Mouse (Mus musculus) kidney, adult 8-10 months (tissue): ENCODE data around the gene Npsr1.

Experiments used
- DNase-seq, 2 experiments: peaks; one replicate each; pipeline ENCODE4 v3.0.0; 2022

Gene Npsr1

DNA sequence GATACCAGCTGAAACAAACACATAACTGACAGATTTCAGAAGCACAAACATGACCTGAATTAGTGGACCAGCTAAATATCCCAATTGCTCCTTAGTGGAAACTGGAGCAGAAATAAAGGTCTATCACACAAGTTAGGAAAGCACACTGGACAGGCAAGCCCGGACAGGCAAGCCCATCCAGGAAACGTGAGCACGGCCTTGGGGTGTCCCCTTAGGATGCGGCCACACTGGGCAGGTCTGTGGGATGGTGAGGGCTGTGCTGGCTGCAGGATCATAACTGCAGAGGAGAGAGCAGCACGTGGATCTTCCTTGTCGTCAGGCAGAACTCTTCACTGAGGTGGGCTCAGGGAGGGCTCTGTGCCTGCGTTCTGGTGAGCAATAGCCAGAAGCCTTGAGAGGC is at the start of gene Npsr1:
Gene Npsr1 (plus strand): TSS at position 301 of the 400 bp plus-strand sequence.
- DNase-seq = no peak

DNA sequence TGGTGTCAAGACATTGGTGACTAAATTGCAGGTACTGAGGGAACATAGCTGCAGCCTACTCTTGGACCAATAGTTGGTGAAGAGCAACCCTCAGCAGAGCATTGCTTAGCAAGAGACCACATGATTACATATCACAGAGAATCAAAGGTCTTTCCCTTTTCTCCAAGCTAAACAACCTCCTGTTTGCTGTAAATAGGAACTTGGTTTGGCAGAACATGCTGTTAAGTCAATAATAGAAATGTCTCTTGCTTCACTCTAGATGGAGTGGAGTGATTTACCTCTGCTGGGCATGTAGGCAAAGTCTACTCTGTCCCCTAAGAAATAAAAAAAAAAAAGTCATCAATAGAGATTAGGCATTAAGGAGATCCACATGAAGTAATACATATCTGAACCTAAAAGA is 46.3 kb upstream of the Npsr1 start:
- DNase-seq = no peak

DNA sequence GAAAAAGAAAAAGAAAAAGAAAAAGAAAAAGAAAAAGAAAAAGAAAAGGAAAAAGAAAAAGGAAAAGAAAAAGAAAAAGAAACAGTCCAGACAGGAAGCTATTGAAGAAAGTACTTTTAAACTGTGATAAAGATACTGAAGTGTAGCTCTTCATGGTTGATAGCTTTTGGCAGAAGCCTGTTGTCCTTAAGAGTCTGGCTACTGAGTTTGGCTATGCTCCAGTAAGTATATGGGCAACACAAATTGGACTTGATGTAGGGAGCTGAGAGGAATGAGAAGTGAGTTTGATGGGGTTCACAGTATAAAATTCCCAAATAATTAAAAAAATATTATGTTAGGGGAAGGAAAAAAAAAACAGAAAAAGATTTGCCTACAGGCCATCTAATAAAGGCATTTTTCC is 34.5 kb upstream of the Npsr1 start:
- no peak for DNase-seq

DNA sequence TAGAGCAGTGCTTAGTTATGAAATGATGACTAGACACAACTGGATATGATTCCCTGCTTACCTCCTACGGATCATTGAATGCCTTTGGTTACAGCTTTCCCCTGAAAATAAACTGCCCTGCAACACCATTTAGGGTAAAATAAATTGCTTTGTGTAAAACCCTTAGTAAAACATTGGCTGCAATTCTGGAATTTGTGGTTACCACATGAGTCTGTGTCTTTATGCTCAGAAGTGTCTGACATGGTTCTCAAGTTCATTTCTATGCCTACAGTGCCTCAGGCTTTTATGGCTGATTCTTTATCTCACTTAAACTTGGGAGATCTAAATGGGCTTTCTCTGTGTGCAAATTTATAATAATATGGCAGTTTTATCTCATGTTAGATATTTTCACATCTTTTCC is 26.1 kb upstream of the Npsr1 start:
- DNase-seq = no peak

DNA sequence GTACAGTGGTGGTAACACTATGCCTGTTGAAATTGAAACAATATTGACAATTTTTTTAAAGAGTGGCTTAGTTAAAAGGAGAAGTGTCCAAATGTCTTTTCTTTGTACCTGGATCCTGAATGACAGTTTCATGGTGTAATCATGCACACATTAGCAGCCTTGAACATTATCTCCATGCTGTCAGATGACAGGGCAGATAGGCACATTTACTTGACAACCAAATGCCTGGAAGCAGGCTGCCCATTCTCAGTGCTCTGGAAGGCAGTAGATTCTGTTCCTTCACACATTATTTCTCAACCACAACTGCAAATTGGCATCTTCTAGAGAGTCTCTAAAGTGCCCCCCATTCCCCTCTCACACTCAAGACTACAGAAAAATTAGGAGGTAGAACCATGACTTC is 20.2 kb upstream of the Npsr1 start:
- DNase-seq = no peak

DNA sequence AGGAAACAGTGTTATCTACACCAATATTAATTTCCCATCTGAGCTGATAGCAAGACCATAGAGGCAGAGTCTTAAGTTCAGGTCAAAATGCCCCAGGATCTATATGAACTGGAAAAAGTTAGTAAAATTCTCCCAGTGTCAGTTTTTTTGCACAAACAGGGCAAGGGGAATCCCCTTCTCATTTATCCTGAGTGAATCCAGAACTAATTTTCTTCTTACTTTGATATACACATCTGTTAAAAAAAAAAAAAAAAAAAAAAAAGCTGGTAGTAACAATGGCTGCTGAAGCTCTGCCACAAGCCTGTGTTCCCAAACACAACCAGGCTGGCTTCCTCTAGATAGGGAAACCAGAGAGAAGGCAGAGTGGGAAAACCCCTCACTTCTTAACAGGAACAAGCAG is 5.9 kb upstream of the Npsr1 start:
- DNase-seq = no peak

DNA sequence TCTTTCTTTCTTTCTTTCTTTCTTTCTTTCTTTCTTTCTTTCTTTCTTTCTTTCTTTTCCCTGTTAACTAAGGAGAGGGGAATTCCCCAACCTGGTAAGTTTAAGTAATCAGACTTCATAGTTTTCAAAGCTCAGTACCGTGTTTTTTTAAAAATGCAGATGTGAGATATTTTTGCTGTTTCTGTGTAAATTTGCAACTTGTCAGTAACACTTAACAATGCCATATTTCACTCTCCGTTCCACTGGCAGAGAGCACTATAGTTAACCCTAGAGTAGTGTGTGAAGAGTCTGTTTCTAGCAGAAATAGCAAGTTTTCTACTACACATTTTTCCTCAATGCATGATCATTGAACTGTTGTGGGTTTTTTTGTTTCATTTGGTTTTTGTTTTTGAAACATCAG is 730 bp downstream of the Npsr1 start:
- no peak for DNase-seq

DNA sequence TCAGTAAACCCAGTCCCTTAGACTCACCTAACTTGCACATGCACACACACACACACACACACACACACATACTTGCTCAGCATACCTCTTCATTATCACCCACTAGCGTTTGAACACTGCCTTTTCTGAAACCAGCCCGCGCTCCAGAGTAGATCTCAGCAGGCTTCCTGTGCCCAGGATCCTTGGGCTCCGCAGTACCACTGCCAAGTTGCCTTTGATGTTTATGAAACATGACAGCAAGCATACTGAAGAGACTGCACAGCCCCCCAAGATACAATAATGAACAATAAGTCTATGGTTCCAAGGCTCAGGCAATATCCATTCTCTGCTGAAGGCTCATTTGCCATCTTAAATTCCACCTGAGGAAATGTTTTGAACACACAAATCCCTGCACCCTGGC is 1.8 kb downstream of the Npsr1 start:
- no peak for DNase-seq

DNA sequence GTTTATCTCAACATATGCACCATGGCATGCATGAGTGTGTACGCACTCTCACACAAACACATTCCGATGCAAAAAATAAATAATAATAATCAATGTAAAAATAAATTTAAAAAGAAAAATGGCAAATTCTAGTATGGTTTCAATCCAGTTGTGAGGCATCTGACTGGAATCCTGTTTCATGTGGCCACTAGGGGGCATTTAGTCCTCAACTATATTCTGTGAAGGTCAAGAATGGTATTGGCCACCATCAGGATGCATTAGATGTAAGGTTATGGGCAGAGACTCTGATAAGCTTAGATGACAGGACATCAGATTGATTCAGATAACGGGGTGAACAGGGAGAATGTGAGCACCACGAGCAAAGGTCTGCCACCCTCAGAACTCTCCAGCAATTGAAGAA is 21.6 kb downstream of the Npsr1 start:
- DNase-seq = peak in 1 of 2 experiments; percentile 12

DNA sequence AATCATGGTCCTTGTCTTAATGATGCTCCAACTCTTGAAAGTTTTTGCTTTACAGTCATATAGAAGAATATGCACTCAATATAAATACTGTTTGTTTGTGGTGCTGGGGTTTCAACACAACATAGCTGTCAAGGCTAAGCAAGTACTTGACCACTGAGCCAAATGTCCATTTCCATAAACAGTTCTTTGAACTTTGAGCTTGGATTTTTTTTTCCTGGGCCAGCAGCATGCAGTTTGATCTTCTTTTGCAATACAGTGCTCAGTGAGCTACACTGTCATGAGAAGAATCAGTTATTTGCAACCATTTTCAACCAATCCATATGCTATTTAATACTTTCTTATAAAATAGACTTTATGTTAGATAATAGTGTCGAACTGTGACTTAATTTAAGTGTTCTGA is 35.3 kb downstream of the Npsr1 start:
- no peak for DNase-seq

DNA sequence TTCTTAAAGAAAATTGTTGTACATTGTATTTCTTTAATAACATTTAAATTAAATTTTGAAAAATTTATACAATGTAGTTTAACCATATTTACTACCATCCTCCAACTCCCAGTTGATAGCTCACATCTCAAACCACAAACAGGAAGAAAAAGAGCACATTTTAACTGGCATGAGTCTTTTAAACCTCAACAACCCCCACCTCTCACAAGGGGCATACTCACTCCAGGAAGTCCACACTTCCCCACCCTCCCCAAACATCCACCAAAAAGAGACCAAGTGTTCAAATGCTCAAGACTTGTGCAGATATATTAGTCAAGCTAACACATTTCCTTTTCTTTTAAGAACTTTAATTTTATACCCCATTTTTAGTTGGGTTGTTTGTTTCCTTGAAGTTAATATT is 38.6 kb downstream of the Npsr1 start:
- DNase-seq = no peak

DNA sequence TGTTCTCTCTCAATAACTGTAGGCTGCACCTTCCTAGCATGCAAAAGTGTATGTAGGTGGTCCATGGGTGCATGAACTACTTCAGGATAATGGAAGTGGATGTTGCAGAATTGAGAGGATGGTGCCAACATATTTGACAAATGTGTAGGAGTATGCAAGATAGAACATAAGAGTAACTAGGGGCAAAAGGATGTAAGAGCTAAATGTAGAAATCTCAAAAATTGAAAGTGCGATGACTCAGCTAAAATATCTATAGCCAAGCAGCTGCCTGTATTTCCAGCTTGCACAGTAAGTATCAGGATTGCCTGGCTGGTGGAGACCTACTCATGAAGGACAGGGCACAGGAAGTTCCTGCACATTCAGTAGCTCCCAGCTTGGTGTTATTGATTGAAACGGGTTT is 46.5 kb downstream of the Npsr1 start:
- DNase-seq = no peak

DNA sequence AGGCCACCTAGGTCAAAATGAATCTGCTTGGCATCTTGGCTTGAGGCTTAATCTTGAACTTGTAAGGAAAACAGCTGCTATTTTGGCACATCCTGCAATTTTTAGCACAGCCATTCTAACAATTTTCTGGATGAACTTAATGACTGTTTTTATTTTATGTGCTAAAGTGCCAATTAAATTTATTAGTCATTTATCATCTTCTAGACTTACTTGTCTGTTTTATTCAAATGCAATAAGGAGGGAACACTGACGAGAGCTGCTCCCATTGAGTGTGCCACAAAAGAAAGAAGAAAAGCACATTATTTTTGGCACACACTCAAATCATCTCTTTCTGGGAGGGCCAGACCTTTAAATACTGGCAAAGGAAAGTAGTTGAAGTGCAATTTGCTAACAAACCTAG is 59.4 kb downstream of the Npsr1 start:
- DNase-seq = no peak

DNA sequence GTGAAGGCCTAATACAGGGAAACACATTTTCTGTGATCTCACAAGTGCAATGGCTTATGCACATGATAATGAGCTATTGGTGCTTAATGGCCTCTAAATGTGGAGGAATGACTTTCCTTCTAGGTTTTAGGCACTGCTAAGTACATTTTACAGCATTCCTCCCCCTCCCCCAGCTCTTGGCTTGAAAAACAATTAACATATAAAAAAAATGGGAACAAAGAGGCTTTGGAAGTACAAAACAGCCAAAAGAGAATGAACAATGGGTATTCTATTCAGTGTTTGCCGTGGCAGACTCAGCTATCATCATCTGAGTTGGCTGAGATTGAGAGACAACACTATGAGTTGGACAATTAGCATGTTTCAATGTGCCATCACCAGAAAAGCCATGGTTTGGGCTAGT is 62.6 kb downstream of the Npsr1 start:
- DNase-seq = no peak

DNA sequence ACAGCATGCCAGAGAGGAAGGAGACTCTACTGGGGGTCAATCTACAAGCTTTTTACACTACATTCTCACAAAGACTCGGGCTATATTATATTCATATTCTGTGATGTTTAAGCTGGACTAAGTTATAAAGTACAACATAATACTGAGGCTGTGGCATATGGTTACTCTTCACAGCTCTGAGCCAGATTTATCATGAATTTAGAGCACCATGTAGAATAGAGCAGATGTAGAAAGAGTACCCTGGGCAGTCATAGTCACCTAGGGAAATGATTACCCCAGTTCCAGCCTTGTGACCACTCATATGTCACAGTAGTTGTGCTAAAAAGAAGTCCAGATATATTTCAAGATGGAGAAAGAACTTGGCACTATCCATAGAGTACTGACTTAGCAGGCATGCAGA is 70.7 kb downstream of the Npsr1 start:
- no peak for DNase-seq

DNA sequence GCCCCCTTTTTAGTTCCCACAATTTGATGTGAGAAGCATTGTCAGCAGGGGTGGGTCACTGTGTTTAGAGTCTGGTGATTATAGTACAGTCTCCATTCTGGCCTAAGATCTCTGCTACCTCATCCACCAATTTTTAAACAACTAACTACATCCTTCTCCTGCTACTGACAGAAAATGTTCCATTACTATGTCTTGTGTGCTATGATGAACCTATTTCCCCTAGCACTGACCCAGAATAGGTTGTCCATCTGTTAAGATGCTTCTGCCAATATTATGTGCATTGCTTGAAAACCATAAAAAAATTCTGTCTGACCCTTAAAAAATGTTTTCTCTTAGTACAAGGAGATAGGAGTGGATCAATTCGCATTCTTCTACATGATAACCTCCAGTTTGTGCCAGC is 72.9 kb downstream of the Npsr1 start:
- no peak for DNase-seq

DNA sequence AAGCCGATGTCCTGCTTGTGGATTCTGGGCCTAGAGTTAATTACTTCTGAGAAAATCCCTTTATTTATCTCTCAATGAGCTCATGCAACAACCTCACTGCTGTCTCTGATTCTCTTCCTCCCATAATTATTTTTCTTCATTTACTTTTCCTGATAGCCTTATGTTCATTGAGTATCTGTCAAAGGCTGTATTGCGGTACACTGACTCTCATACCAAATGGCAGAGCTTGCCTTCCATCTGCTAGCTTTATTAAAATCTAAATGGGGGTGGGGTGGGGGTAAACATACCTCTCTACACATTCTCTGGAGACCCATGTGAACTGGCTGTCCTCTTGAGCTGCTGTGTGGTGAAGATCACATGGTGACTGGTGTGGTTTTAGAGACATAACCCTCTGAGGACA is 80.9 kb downstream of the Npsr1 start:
- DNase-seq = no peak

DNA sequence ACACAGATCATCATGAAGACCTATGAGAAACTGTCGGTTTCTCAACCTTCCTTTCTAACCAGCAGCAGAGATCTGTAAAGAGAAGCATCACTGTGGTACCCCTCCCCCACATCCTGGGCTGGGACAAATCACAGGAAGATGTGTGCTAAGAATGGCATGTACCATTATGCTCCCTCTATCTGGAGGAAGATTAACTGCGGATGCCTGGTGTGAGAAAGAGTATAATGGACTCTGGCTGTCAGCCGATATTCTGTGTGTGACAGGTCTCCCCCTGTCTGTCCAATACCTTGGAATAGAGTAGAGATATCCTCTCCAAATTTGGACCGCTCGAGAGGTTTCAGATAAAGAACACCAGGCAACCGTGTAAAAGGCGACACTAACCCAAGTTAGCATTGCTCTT is 83.1 kb downstream of the Npsr1 start:
- no peak for DNase-seq

DNA sequence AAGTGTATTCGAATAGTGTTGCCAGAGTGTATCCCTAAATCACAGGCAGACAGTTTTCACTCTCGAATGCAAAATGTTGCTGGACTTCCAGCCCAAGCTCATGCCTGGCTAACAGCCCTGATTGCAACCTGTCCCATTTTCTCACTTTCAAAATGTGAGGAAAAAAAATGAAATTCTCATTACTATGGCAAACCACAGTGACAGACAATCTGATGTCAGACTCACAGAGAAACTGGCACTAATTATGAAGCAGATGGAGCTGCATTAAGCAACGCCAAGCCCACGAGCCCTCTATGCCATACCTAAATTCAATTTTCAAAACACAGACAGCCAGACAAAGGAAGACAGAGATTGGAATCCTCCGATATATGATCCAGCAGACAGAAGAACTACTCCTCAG is 88.5 kb downstream of the Npsr1 start:
- no peak for DNase-seq

DNA sequence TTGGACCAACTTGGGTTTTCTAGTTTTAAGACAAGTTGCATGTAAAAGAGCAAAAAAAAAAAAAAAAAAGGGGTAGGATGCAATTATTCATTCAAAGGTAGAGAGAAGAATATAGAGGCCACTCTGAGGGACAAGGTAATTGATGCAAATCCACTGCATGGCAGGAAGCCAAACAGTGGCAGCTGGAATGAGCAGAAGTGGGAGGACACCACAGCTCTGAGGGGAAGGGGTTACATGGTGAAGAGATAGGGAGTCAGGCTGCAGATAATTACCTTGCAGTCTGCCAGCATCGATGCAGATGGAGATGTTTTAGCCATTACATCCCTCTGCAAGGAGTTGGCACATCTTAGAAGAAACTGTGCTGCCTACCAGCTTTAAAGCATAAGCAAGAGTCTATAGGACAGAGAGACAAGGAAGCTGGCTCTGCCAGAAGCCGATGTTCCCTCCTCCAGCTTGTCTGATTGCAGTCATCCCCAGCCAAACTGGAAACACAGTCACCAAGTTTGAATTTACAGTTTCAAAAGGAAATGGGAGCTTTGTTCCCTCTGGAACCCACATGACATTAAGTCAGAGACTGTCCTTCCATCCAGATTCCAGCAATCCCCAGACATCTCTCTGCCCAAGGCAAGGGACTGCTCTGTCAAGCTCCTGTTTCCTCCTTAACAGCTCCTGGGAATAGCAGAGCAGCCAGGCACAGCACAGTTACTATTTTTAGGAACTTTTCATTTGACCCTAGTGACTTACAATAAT is 91.9 kb downstream of the Npsr1 start:
- DNase-seq = no peak

DNA sequence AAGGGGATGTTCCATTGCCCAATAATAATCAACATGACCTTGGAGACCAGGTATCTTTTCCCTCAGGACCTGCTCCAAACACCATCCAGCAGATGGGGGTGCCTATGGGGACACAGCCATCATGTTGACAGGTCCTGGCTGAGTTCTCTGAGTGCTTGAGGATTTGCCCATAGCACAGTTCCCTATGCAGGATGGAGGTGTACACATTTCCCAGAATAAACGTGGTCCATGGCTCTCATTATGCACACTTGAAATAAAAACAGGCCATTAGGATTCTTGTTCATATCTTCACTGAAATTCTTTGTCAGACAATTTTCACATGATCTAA is 92.4 kb downstream of the Npsr1 start:
- no peak for DNase-seq

DNA sequence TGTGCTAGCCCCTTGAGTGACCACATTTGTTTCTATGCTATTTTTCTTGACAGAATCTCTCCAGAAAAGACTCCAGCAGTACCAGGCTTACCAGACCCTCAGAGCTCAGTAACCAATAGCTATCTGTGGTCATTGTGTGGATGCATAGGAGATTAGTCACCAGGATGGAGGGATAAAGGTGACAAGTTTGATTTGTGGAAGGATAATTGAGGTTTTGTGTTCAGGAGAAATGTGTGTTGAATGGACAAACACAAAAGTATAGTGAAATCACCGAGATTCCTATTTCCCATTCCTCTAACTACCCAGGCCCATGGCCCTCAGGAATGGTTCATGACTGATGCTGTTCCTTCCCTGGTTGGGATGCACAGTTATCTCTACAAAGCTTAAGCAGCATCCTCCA is 100.5 kb downstream of the Npsr1 start:
- no peak for DNase-seq

DNA sequence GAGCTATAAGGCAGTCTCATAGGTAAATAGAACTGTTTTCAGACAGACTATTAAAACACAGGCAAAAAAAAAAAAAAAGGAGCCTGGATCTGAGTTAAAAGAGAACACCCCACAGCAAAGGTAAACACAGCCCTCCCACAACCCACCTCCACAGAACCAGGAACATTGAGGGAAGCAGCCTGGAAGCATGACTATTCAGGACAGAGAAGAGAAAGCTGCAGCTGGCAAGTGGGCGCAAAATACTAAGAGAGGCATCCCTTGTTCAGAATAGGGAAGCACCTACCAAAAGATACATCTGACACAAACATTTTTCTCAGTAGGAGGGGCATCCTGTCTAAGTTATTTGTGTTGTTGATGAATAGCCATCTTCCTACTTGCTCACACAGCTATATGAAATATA is 113.8 kb downstream of the Npsr1 start:
- DNase-seq = no peak

DNA sequence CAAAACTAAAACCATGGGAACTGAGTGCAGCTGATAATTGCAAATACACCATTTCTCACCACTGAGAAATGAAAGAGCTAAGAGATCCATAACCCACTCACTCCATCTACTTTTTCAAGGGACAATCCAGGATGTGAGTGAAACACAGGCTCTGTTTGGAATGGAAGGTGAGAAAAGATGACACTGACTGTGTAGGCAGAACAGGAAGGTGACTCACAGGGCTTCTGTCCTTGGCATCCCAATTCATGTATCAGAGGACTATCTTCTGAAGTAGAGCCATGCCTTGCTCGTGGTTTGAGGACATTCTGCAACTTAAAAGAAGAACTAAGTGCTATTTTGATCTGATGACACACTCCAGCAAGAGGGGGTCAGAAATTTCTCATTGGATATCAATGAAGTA is 119.9 kb downstream of the Npsr1 start:
- DNase-seq = no peak

DNA sequence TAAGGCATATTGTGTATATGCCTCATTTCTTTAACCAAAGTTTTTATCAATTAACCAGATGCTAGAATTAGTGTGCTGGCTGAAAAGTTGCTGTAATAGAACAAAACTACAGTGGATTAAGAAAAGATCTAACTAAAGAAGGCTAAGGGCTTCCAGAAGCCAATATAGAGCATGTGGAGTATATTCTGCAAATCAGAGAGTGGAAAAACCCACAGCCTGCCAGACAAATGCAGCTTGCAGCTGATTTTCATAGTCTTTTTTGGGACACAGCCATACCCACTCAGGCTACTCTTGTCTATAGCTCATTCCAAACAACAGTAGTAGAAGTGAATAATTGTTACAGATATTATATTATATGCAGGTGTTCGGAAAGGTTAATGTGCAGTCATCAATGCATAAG is 138.7 kb downstream of the Npsr1 start:
- DNase-seq = no peak

DNA sequence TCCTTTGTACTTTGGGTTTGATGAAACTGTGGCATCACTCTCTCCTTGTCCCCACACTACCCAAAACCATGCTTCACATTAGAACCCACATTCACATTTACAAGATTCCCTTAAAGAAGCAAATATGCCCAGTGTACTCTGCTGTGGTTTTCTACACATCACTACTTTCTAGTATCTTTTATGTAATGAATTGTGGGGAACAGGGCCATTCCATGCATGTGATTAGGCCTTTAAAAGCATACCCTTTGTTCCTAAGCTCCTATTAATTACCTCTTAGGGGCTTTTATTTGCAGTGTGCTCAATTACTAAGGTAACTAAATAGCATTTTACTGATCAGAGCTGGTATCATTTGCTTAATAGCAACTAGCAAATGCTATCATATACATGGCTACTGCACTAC is 149.8 kb downstream of the Npsr1 start:
- DNase-seq = no peak
